Mouse (Mus musculus): ENCODE measurements around the gene Nsun4. TPM values are rescaled to one million over a fixed set of nuclear protein-coding genes. Genes with fewer than 3 reads are reported as not detected.

The Nsun4 gene
- 11.4 and 11.8 TPM in 2 replicates for polyA plus RNA-seq (2015; fragmentation: Nextera tagmentation; extraction: Ambion mirVana)

GRCm38 (mm10) chr4:116053399-116053961 lies at the start of gene Nsun4:
Gene Nsun4 (minus strand): TSS chr4:116053876.

GRCm38 (mm10) chr4:116074861-116075620 lies 21.4 kb upstream of the Nsun4 start, which contains the start of the genes Uqcrh and Lrrc41:
Gene Uqcrh (minus strand): TSS chr4:116075071.
Gene Lrrc41 (plus strand): TSS chr4:116075269.

GRCm38 (mm10) chr4:116017902-116018746 lies 35.6 kb downstream of the Nsun4 start, which contains the start of gene Faah:
Gene Faah (minus strand): TSS chr4:116017926.

Other genes starting within 250 kb of the Nsun4 start
- 9.3 and 9.4 TPM in 2 replicates for gene Mob3c, start 225.8 kb downstream of the Nsun4 start, polyA plus RNA-seq (2015; fragmentation: Nextera tagmentation; extraction: Ambion mirVana)
- gene Mknk1, start 214.7 kb downstream of the Nsun4 start, polyA plus RNA-seq (2015; fragmentation: Nextera tagmentation; extraction: Ambion mirVana), result 18.9 TPM in 2 replicates
- gene Kncn, start 169.5 kb downstream of the Nsun4 start, polyA plus RNA-seq (2015; fragmentation: Nextera tagmentation; extraction: Ambion mirVana), result not detected in 2 replicates
- not detected in 2 replicates for gene 6430628N08Rik, start 163.2 kb downstream of the Nsun4 start, polyA plus RNA-seq (2015; fragmentation: Nextera tagmentation; extraction: Ambion mirVana)
- gene Dmbx1, start 114.0 kb downstream of the Nsun4 start, polyA plus RNA-seq (2015; fragmentation: Nextera tagmentation; extraction: Ambion mirVana), result not detected in 2 replicates
- gene Faah, start 36.0 kb downstream of the Nsun4 start, polyA plus RNA-seq (2015; fragmentation: Nextera tagmentation; extraction: Ambion mirVana), result 3.1 and 3.2 TPM in 2 replicates
- gene Uqcrh, start 21.2 kb upstream of the Nsun4 start, polyA plus RNA-seq (2015; fragmentation: Nextera tagmentation; extraction: Ambion mirVana), result 635 and 692 TPM in 2 replicates
- gene Lrrc41, start 21.4 kb upstream of the Nsun4 start, polyA plus RNA-seq (2015; fragmentation: Nextera tagmentation; extraction: Ambion mirVana), result 34.6 and 36.8 TPM in 2 replicates
- gene Rad54l, start 69.8 kb upstream of the Nsun4 start, polyA plus RNA-seq (2015; fragmentation: Nextera tagmentation; extraction: Ambion mirVana), result 5.1 and 6.9 TPM in 2 replicates
- 72.8 and 75.7 TPM in 2 replicates for gene Pomgnt1, start 70.0 kb upstream of the Nsun4 start, polyA plus RNA-seq (2015; fragmentation: Nextera tagmentation; extraction: Ambion mirVana)
- gene Lurap1, start 97.5 kb upstream of the Nsun4 start, polyA plus RNA-seq (2015; fragmentation: Nextera tagmentation; extraction: Ambion mirVana), result 2.0 and 2.1 TPM in 2 replicates
- 0.58 and 0.68 TPM in 2 replicates for gene Tspan1, start 113.7 kb upstream of the Nsun4 start, polyA plus RNA-seq (2015; fragmentation: Nextera tagmentation; extraction: Ambion mirVana)
- gene 1700042G07Rik, start 119.5 kb upstream of the Nsun4 start, polyA plus RNA-seq (2015; fragmentation: Nextera tagmentation; extraction: Ambion mirVana), result not detected in 2 replicates
- gene Gm49337, start 119.5 kb upstream of the Nsun4 start, polyA plus RNA-seq (2015; fragmentation: Nextera tagmentation; extraction: Ambion mirVana), result not detected in 2 replicates
- 5.8 and 7.8 TPM in 2 replicates for gene Pik3r3, start 167.7 kb upstream of the Nsun4 start, polyA plus RNA-seq (2015; fragmentation: Nextera tagmentation; extraction: Ambion mirVana)

Measured in urinary bladder, postnatal 0 days (tissue).